Mouse (Mus musculus): ENCODE data around the gene Tead2.

Tead2 gene

GRCm38 (mm10) chr7:45229046-45229445, 13.5 kb downstream of the Tead2 start:
- no peak for DNase-seq (ENCODE audit: low read depth)

GRCm38 (mm10) chr7:45229459-45230203, 14.1 kb downstream of the Tead2 start:
- DNase-seq (ENCODE audit: low read depth) = no peak

GRCm38 (mm10) chr7:45231192-45231591, 15.6 kb downstream of the Tead2 start:
- DNase-seq (ENCODE audit: low read depth) = no peak

- DNase-seq (ENCODE audit: low read depth) = no peak
Measured at GRCm38 (mm10) chr7:45231941-45232340, 16.4 kb downstream of the Tead2 start.

GRCm38 (mm10) chr7:45232716-45233465, 17.3 kb downstream of the Tead2 start:
- DNase-seq (ENCODE audit: low read depth) = no peak

GRCm38 (mm10) chr7:45233580-45234332, 18.2 kb downstream of the Tead2 start:
- DNase-seq (ENCODE audit: low read depth) = no peak

GRCm38 (mm10) chr7:45234333-45234841, 18.8 kb downstream of the Tead2 start:
- DNase-seq (ENCODE audit: low read depth) = no peak

GRCm38 (mm10) chr7:45234922-45235571, 19.5 kb downstream of the Tead2 start:
- no peak for DNase-seq (ENCODE audit: low read depth)

- DNase-seq (ENCODE audit: low read depth) = no peak
Measured at GRCm38 (mm10) chr7:45235656-45236180, 20.2 kb downstream of the Tead2 start.

GRCm38 (mm10) chr7:45237747-45238699, 22.5 kb downstream of the Tead2 start:
- DNase-seq (ENCODE audit: low read depth) = no peak

GRCm38 (mm10) chr7:45238723-45239496, 23.4 kb downstream of the Tead2 start, which contains the start of gene Cd37:
Gene Cd37 (minus strand): TSS chr7:45239115.
- DNase-seq (ENCODE audit: low read depth) = no peak

- no peak for DNase-seq (ENCODE audit: low read depth)
Measured at GRCm38 (mm10) chr7:45240109-45240508, 24.6 kb downstream of the Tead2 start.

GRCm38 (mm10) chr7:45240633-45241388, 25.3 kb downstream of the Tead2 start, which contains the start of gene Slc6a16:
Gene Slc6a16 (plus strand): TSS chr7:45241085.
- DNase-seq (ENCODE audit: low read depth) = no peak

GRCm38 (mm10) chr7:45241389-45241749, 25.8 kb downstream of the Tead2 start:
- DNase-seq (ENCODE audit: low read depth) = no peak

- no peak for DNase-seq (ENCODE audit: low read depth)
Measured at GRCm38 (mm10) chr7:45247666-45248065, 32.1 kb downstream of the Tead2 start.

- no peak for DNase-seq (ENCODE audit: low read depth)
Measured at GRCm38 (mm10) chr7:45253806-45254205, 38.3 kb downstream of the Tead2 start.

GRCm38 (mm10) chr7:45255822-45256221, 40.3 kb downstream of the Tead2 start:
- DNase-seq (ENCODE audit: low read depth) = peak; percentile 60

GRCm38 (mm10) chr7:45257063-45257840, 41.7 kb downstream of the Tead2 start:
- DNase-seq (ENCODE audit: low read depth) = no peak
